Mouse (Mus musculus): Measurements from ENCODE around the gene Obscn.

Gene Obscn

GRCm38 (mm10) chr11:59142962-59143361 lies 6.8 kb upstream of the Obscn start:
- no peak for DNase-seq (ENCODE audit: extremely low spot score, low read depth, low spot score)

GRCm38 (mm10) chr11:59141772-59142370 lies 5.7 kb upstream of the Obscn start:
- no peak for DNase-seq (ENCODE audit: extremely low spot score, low read depth, low spot score)

GRCm38 (mm10) chr11:59138537-59139486 lies 2.6 kb upstream of the Obscn start:
- DNase-seq (ENCODE audit: extremely low spot score, low read depth, low spot score), result no peak

GRCm38 (mm10) chr11:59136994-59137706 lies 948 bp upstream of the Obscn start:
- DNase-seq (ENCODE audit: extremely low spot score, low read depth, low spot score), result no peak

- DNase-seq (ENCODE audit: extremely low spot score, low read depth, low spot score), result no peak
Observed at GRCm38 (mm10) chr11:59135051-59135820, 966 bp downstream of the Obscn start.

GRCm38 (mm10) chr11:59134373-59134997 lies 1.7 kb downstream of the Obscn start:
- DNase-seq (ENCODE audit: extremely low spot score, low read depth, low spot score), result no peak

- DNase-seq (ENCODE audit: extremely low spot score, low read depth, low spot score), result no peak
Observed at GRCm38 (mm10) chr11:59132065-59132464, 4.1 kb downstream of the Obscn start.

- DNase-seq (ENCODE audit: extremely low spot score, low read depth, low spot score), result no peak
Observed at GRCm38 (mm10) chr11:59131348-59131919, 4.8 kb downstream of the Obscn start.

GRCm38 (mm10) chr11:59130782-59131181 lies 5.4 kb downstream of the Obscn start:
- DNase-seq (ENCODE audit: extremely low spot score, low read depth, low spot score), result no peak

- no peak for DNase-seq (ENCODE audit: extremely low spot score, low read depth, low spot score)
Observed at GRCm38 (mm10) chr11:59105945-59106344, 30.3 kb downstream of the Obscn start.

GRCm38 (mm10) chr11:59102324-59102723 lies 33.9 kb downstream of the Obscn start:
- DNase-seq (ENCODE audit: extremely low spot score, low read depth, low spot score), result no peak

GRCm38 (mm10) chr11:59098339-59098738 lies 37.9 kb downstream of the Obscn start:
- DNase-seq (ENCODE audit: extremely low spot score, low read depth, low spot score), result no peak

- DNase-seq (ENCODE audit: extremely low spot score, low read depth, low spot score), result no peak
Observed at GRCm38 (mm10) chr11:59097770-59098169, 38.4 kb downstream of the Obscn start.

GRCm38 (mm10) chr11:59094213-59094612 lies 42.0 kb downstream of the Obscn start:
- no peak for DNase-seq (ENCODE audit: extremely low spot score, low read depth, low spot score)

- no peak for DNase-seq (ENCODE audit: extremely low spot score, low read depth, low spot score)
Observed at GRCm38 (mm10) chr11:59087581-59087980, 48.6 kb downstream of the Obscn start.

- DNase-seq (ENCODE audit: extremely low spot score, low read depth, low spot score), result no peak
Observed at GRCm38 (mm10) chr11:59085200-59085599, 51.0 kb downstream of the Obscn start.

- no peak for DNase-seq (ENCODE audit: extremely low spot score, low read depth, low spot score)
Observed at GRCm38 (mm10) chr11:59083125-59083524, 53.1 kb downstream of the Obscn start.

- DNase-seq (ENCODE audit: extremely low spot score, low read depth, low spot score), result no peak
Observed at GRCm38 (mm10) chr11:59078311-59078710, 57.9 kb downstream of the Obscn start.

- no peak for DNase-seq (ENCODE audit: extremely low spot score, low read depth, low spot score)
Observed at GRCm38 (mm10) chr11:59070321-59070720, 65.9 kb downstream of the Obscn start.

GRCm38 (mm10) chr11:59068922-59069321 lies 67.3 kb downstream of the Obscn start:
- no peak for DNase-seq (ENCODE audit: extremely low spot score, low read depth, low spot score)
